Mouse (Mus musculus) limb, embryonic 14.5 days (tissue): ENCODE measurements at regions not wholly inside any gene's neighbourhood (a gene's known extent, or its start where the extent isn't known, plus 50 kb on each side); places are given as distances from the start of the nearest gene placed in this dataset.
A peak's percentile ranks its signal among the peaks of the same experiment; 100 is the strongest.

Source experiments
- ATAC-seq: fragments of 200-750 bp; cut with Nextera tagmentation; 2 replicates; pipeline ENCODE4 v1.8.0; 2017; ENCODE audit warnings: low read depth, moderate number of reproducible peaks, moderate TSS enrichment; ENCODE audit not compliant: low FRiP score
- DNase-seq: peaks from one replicate; pipeline ENCODE4 v3.0.0-alpha.2; 2015; ENCODE audit warnings: low spot score
- H3K27ac ChIP-seq: fragments of 300-500 bp; sonication (generic); replicated peaks from 2 replicates; pipeline ENCODE4 v1.5.1; 2014; ENCODE audit warnings: low read depth, mild to moderate bottlenecking, low read length, moderate library complexity, mixed read lengths
- H3K27me3 ChIP-seq: fragments of 300-500 bp; sonication (generic); 2 replicates; pipeline ENCODE4 v1.6.1; 2014; ENCODE audit warnings: low read length, mixed read lengths; ENCODE audit not compliant: control insufficient read depth, insufficient read depth
- H3K36me3 ChIP-seq: fragments of 300-500 bp; sonication (generic); 2 replicates; pipeline ENCODE4 v1.6.1; 2014; ENCODE audit warnings: mild to moderate bottlenecking, low read length, moderate library complexity, mixed read lengths; ENCODE audit not compliant: control insufficient read depth, insufficient read depth
- H3K4me1 ChIP-seq: fragments of 300-500 bp; sonication (generic); 2 replicates; pipeline ENCODE4 v1.6.1; 2014; ENCODE audit warnings: antibody characterized with exemption, low read length, mixed read lengths; ENCODE audit not compliant: control insufficient read depth, insufficient read depth
- H3K4me2 ChIP-seq: fragments of 300-500 bp; sonication (generic); replicated peaks from 2 replicates; pipeline ENCODE4 v1.6.1; 2014; ENCODE audit warnings: low read depth, mild to moderate bottlenecking, low read length, moderate library complexity; ENCODE audit not compliant: severe bottlenecking
- H3K4me3 ChIP-seq: fragments of 300-500 bp; sonication (generic); replicated peaks from 2 replicates; pipeline ENCODE4 v1.5.1; 2014; ENCODE audit warnings: low read length
- H3K9ac ChIP-seq: fragments of 300-500 bp; sonication (generic); 2 replicates; pipeline ENCODE4 v1.6.1; 2014; ENCODE audit warnings: mild to moderate bottlenecking, low read depth, low read length, moderate library complexity; ENCODE audit not compliant: severe bottlenecking
- H3K9me3 ChIP-seq: fragments of 300-500 bp; sonication (generic); 2 replicates; pipeline ENCODE4 v1.6.1; 2016; ENCODE audit warnings: low read length; ENCODE audit not compliant: control insufficient read depth
- POLR2A ChIP-seq: fragments of 200-500 bp; IDR thresholded peaks from 2 replicates; pipeline ENCODE4 v1.8.0; 2012; ENCODE audit warnings: inconsistent platforms, mild to moderate bottlenecking, moderate library complexity, borderline replicate concordance; ENCODE audit not compliant: insufficient read depth, insufficient read length; ENCODE audit errors: extremely low read depth
- WGBS: fragments of 180-500 bp; shearing (Covaris S2); extraction: QIAGEN DNeasy Blood & Tissue Kit; methylation state at CpG from one replicate; pipeline ENCODE4 v1.1.7; 2014; 5-methylcytosine and 5-hydroxymethylcytosine counted together

- H3K4me2 ChIP-seq, result no peak overlapping the region
- H3K27ac ChIP-seq, result no peak overlapping the region
- no peak overlapping the region for H3K9ac ChIP-seq
- DNase-seq (no peak), ATAC-seq (no peak)
- WGBS, result 50% methylated on average over 8 of the region's 8 CpGs
- no peaks in the 10 kb centered on the region for H3K36me3 ChIP-seq
- no peak for TF ChIP-seq POLR2A
- no peaks in the 10 kb centered on the region for H3K27me3 ChIP-seq
- H3K9me3 ChIP-seq, result no peaks in the 10 kb centered on the region
- no peaks in the 10 kb centered on the region for H3K4me1 ChIP-seq
- no peak overlapping the region for H3K4me3 ChIP-seq
Measured at GRCm38 (mm10) chr2:83303515-83303914, 340.7 kb upstream of the Zc3h15 start.

GRCm38 (mm10) chr2:83332056-83332769 lies 312.0 kb upstream of the Zc3h15 start:
- Histone ChIP-seq H3K4me1 (no peaks in the 10 kb centered on the region), H3K4me3 (no peak overlapping the region), H3K4me2 (no peak overlapping the region), H3K27me3 (no peaks in the 10 kb centered on the region), H3K36me3 (no peaks in the 10 kb centered on the region), H3K9me3 (no peaks in the 10 kb centered on the region), H3K9ac (no peak overlapping the region), H3K27ac (no peak overlapping the region)
- ATAC-seq (no peak), DNase-seq (no peak)
- TF ChIP-seq POLR2A, result no peak
- WGBS, result 53% methylated on average over 5 of the region's 5 CpGs

- Histone ChIP-seq H3K27ac (no peak overlapping the region), H3K4me2 (no peak overlapping the region), H3K4me1 (no peaks in the 10 kb centered on the region), H3K9ac (no peak overlapping the region), H3K27me3 (no peaks in the 10 kb centered on the region), H3K4me3 (no peak overlapping the region), H3K36me3 (no peaks in the 10 kb centered on the region), H3K9me3 (no peaks in the 10 kb centered on the region)
- peak; percentile 65 for DNase-seq
- WGBS, result 37% methylated on average over 5 of the region's 5 CpGs
- TF ChIP-seq POLR2A, result no peak
- ATAC-seq, result no peak
Measured at GRCm38 (mm10) chr2:83332770-83333157, 311.5 kb upstream of the Zc3h15 start.

- H3K4me1 ChIP-seq, result no peaks in the 10 kb centered on the region
- H3K36me3 ChIP-seq, result no peaks in the 10 kb centered on the region
- no peak overlapping the region for H3K4me2 ChIP-seq
- 29% methylated on average over 4 of the region's 4 CpGs for WGBS
- H3K27me3 ChIP-seq, result no peaks in the 10 kb centered on the region
- DNase-seq (peak; percentile 6), ATAC-seq (no peak)
- TF ChIP-seq POLR2A, result no peak
- no peak overlapping the region for H3K4me3 ChIP-seq
- H3K9me3 ChIP-seq, result no peaks in the 10 kb centered on the region
- H3K9ac ChIP-seq, result no peak overlapping the region
- no peak overlapping the region for H3K27ac ChIP-seq
Measured at GRCm38 (mm10) chr2:83337364-83337763, 306.9 kb upstream of the Zc3h15 start.

- H3K27ac ChIP-seq, result no peak overlapping the region
- ATAC-seq, result no peak
- no peaks in the 10 kb centered on the region for H3K4me1 ChIP-seq
- no peak for TF ChIP-seq POLR2A
- H3K27me3 ChIP-seq, result no peaks in the 10 kb centered on the region
- 83% methylated on average over 6 of the region's 6 CpGs for WGBS
- no peaks in the 10 kb centered on the region for H3K36me3 ChIP-seq
- no peaks in the 10 kb centered on the region for H3K9me3 ChIP-seq
- no peak overlapping the region for H3K4me3 ChIP-seq
- no peak for DNase-seq
- no peak overlapping the region for H3K9ac ChIP-seq
- H3K4me2 ChIP-seq, result no peak overlapping the region
Measured at GRCm38 (mm10) chr2:83340168-83340567, 304.1 kb upstream of the Zc3h15 start.
